Mouse (Mus musculus): Measurements from ENCODE around the gene Adal.
"Not testable (repeated sequence)": the region's sequence is repeated elsewhere in the genome, so short reads cannot be mapped to it uniquely, and the experiment has no call there.

DNA sequence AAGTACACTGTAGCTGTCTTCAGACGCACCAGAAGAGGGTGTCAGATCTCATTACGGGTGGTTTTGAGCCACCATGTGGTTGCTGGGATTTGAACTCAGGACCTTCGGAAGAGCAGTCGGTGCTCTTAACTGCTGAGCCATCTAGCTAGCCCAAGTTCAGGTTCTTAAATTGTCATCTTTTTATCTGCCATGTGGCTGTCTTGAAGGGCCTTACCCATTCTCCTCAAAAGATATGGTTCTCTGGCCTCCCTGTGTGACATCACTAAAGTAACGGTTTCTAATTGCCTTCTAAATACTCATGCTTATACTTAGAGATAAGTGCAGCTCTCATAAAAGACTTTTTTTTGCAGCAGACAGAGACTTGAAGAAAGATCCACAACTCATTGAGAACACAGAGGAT lies 13.9 kb upstream of the Adal start:
- TF ChIP-seq CTCF (IDR thresholded peaks at IDR 0.05; ENCODE audit: extremely low read depth, insufficient read length, insufficient replicate concordance, low read depth, low read length); POLR2A (IDR thresholded peaks at IDR 0.05; ENCODE audit: low read depth, low read length): not testable (repeated sequence)
